In genomic region chr15:59203850-59204625, GRCm38 (mm10) we compare ENCODE assay signal across 8 mouse cellular contexts.
DNase-seq lines count a peak whose midpoint lies in the region; ATAC-seq and TF ChIP-seq lines count a peak whose summit lies in the region.
"Had no signal": no experiment of that assay in that cellular context is flagged by ENCODE, and none has a peak within 500 bp of the region (broad histone marks: within the 10 kb centered on the region; RNA-seq: fewer than 3 reads in every experiment).

No protein-coding gene starts in this region.

- no peak overlapping the region for H3K27ac ChIP-seq in intestine, embryonic 14.5 days (ENCODE audit: low read depth)
- no peak overlapping the region for H3K27ac ChIP-seq in intestine, embryonic 16.5 days (ENCODE audit: low read length)
- no peak overlapping the region for H3K27ac ChIP-seq in kidney, adult 2 months (ENCODE audit: insufficient read depth, low read depth, low read length)
- H3K27ac ChIP-seq: stomach, embryonic 15.5 days had no signal

- DNase-seq in intestine, embryonic 14.5 days (ENCODE audit: low spot score) = peak; percentile 70
- peak; percentile 33 for DNase-seq in ES-CJ7 (ENCODE audit: low read depth, low spot score)
- peak; percentile 70 for DNase-seq in embryo, embryonic 10 days (ENCODE audit: low spot score)
- peak; percentile 61 for DNase-seq in kidney, adult 2 months
- DNase-seq in lung, postnatal 36 days = peak; percentile 66
- DNase-seq in c-Kit-positive CD71-positive TER-119-positive erythroid progenitor cells, embryonic 14.5 days (ENCODE audit: low spot score) = no peak

- H3K36me3 ChIP-seq in intestine, embryonic 14.5 days (ENCODE audit: control insufficient read depth, insufficient read depth, low read length) = no peaks in the 10 kb centered on the region
- H3K36me3 ChIP-seq in intestine, embryonic 16.5 days (ENCODE audit: control insufficient read depth, insufficient read depth, low read length) = no peaks in the 10 kb centered on the region
- no peaks in the 10 kb centered on the region for H3K36me3 ChIP-seq in kidney, adult 2 months (ENCODE audit: control insufficient read depth, insufficient read depth, low read length)
- H3K36me3 ChIP-seq: stomach, embryonic 15.5 days had no signal

- 0 out of 2 replicates have a peak, but pooled peaks have one; percentile 45 for ATAC-seq in intestine, embryonic 14.5 days (replicated peaks; ENCODE audit: low FRiP score, low TSS enrichment, low read depth)
- no peak; the same call in 1 of the 2 replicates for ATAC-seq in intestine, embryonic 16.5 days

- peak; percentile 56 for TF ChIP-seq CTCF in kidney, adult 2 months (conservative IDR thresholded peaks at IDR 0.05; ENCODE audit: insufficient read depth, insufficient read length, low read depth, low read length)

- H3K4me2 ChIP-seq in intestine, embryonic 14.5 days (ENCODE audit: low read length) = no peak overlapping the region
- no peak overlapping the region for H3K4me2 ChIP-seq in intestine, embryonic 16.5 days (ENCODE audit: low read depth, low read length)
- H3K4me2 ChIP-seq: stomach, embryonic 15.5 days had no signal

- peaks cover 19% of the 10 kb centered on the region for H3K4me1 ChIP-seq in intestine, embryonic 14.5 days (replicated peaks; ENCODE audit: control insufficient read depth, insufficient read depth, low read length)
- H3K4me1 ChIP-seq in intestine, embryonic 16.5 days (ENCODE audit: control insufficient read depth, insufficient read depth, low read length) = peaks cover 11% of the 10 kb centered on the region
- peaks cover 2% of the 10 kb centered on the region; the same call in 1 of the 2 replicates for H3K4me1 ChIP-seq in kidney, adult 2 months (ENCODE audit: control insufficient read depth, insufficient read depth, low read length)

- H3K27me3 ChIP-seq in intestine, embryonic 14.5 days (replicated peaks; ENCODE audit: control insufficient read depth, insufficient read depth, low read length) = no peaks in the 10 kb centered on the region
- H3K27me3 ChIP-seq in intestine, embryonic 16.5 days (replicated peaks; ENCODE audit: control insufficient read depth, insufficient read depth, low read length) = no peaks in the 10 kb centered on the region
- H3K27me3 ChIP-seq in kidney, adult 2 months (replicated peaks; ENCODE audit: control insufficient read depth, insufficient read depth, low read length) = no peaks in the 10 kb centered on the region
- H3K27me3 ChIP-seq: stomach, embryonic 15.5 days had no signal

- no peak overlapping the region for H3K4me3 ChIP-seq in intestine, embryonic 14.5 days (ENCODE audit: low read depth, low read length)
- no peak overlapping the region for H3K4me3 ChIP-seq in intestine, embryonic 16.5 days (ENCODE audit: low read length)
- no peak overlapping the region for H3K4me3 ChIP-seq in kidney, adult 2 months (ENCODE audit: insufficient read depth, low read depth, low read length)
- H3K4me3 ChIP-seq: stomach, embryonic 15.5 days had no signal

- no peak for TF ChIP-seq POLR2A in kidney, adult 2 months (IDR thresholded peaks at IDR 0.05; ENCODE audit: low read depth, low read length)

- no peaks in the 10 kb centered on the region for H3K9me3 ChIP-seq in intestine, embryonic 14.5 days (ENCODE audit: control insufficient read depth, low read length)
- H3K9me3 ChIP-seq in intestine, embryonic 16.5 days (ENCODE audit: control insufficient read depth, low read length) = no peaks in the 10 kb centered on the region
- H3K9me3 ChIP-seq: stomach, embryonic 15.5 days had no signal

- H3K9ac ChIP-seq in intestine, embryonic 14.5 days (ENCODE audit: low read length) = no peak overlapping the region
- H3K9ac ChIP-seq in intestine, embryonic 16.5 days (ENCODE audit: low read depth, low read length) = no peak overlapping the region
- H3K9ac ChIP-seq: stomach, embryonic 15.5 days had no signal

- WGBS in intestine, embryonic 14.5 days = 46% methylated on average over 17 of the region's 17 CpGs
- WGBS in intestine, embryonic 16.5 days = 50% methylated on average over 17 of the region's 17 CpGs
- 51% methylated on average over 17 of the region's 17 CpGs for WGBS in kidney, adult 2 months
